15 mouse cellular contexts compared by ENCODE assay signal in the genomic region with DNA sequence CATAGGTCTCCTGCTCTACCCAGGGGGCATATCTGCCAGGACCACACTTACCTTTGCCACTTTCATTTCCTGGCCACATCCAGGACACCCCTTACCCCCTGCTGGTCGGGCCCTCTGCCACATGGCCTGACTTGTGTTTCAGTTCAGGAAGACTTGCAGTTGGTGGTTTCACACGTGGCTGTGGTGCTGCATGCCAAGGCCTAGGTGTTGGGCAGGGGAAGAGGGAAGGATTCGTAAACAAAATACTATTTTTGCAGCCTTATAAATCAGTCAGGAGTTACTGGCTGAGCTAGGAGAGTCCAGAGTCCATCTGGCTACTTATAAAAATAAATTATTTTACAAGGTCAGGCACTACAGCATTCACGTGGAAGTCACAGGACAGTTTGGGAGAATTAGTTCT.
DNase-seq lines count a peak whose midpoint lies in the region; ATAC-seq and TF ChIP-seq lines count a peak whose summit lies in the region.
"Had no signal": no experiment of that assay in that cellular context is flagged by ENCODE, and none has a peak within 500 bp of the region (broad histone marks: within the 10 kb centered on the region; RNA-seq: fewer than 3 reads in every experiment).

No protein-coding gene starts in this region.

- DNase-seq in cerebellum, adult 11 months: peak; percentile 54
- no peak for DNase-seq in cerebellum, adult 9-10 months
- DNase-seq in stomach, postnatal 0 days (ENCODE audit: low spot score): no peak
- DNase-seq in kidney, postnatal 25 days: peak; percentile 82 to 93
- DNase-seq in urinary bladder, postnatal 10 days (ENCODE audit: low spot score): no peak
- DNase-seq in MN1 (ENCODE audit: low spot score): no peak
- DNase-seq: spleen, adult 18-20 months had no signal

- no peak for ATAC-seq in stomach, embryonic 16.5 days (ENCODE audit: insufficient read depth, low FRiP score)
- ATAC-seq in stomach, postnatal 0 days (ENCODE audit: low FRiP score, low TSS enrichment): no peak
- ATAC-seq in forebrain, embryonic 16.5 days: no peak

- no peak for TF ChIP-seq EP300 in stomach, postnatal 0 days (optimal IDR thresholded peaks at IDR 0.05)

- WGBS in stomach, embryonic 16.5 days: 60% methylated on average over 4 of the region's 4 CpGs
- WGBS in stomach, postnatal 0 days: 56% methylated on average over 4 of the region's 4 CpGs
- 81% methylated on average over 4 of the region's 4 CpGs for WGBS in forebrain, embryonic 16.5 days

- H3K36me3 ChIP-seq in stomach, embryonic 16.5 days (ENCODE audit: control insufficient read depth, insufficient read depth, low read length): no peaks in the 10 kb centered on the region
- H3K36me3 ChIP-seq in stomach, postnatal 0 days (ENCODE audit: control insufficient read depth, insufficient read depth, low read length): no peaks in the 10 kb centered on the region
- no peaks in the 10 kb centered on the region for H3K36me3 ChIP-seq in forebrain, embryonic 16.5 days (ENCODE audit: control insufficient read depth, insufficient read depth)

- no peaks in the 10 kb centered on the region for H3K9me3 ChIP-seq in stomach, embryonic 16.5 days (replicated peaks; ENCODE audit: control insufficient read depth, low read length)
- no peaks in the 10 kb centered on the region for H3K9me3 ChIP-seq in stomach, postnatal 0 days (ENCODE audit: control insufficient read depth, low read length)
- no peaks in the 10 kb centered on the region for H3K9me3 ChIP-seq in forebrain, embryonic 16.5 days (ENCODE audit: control insufficient read depth, low read length)
- H3K9me3 ChIP-seq: embryonic facial prominence, embryonic 15.5 days; heart, embryonic 10.5 days; hindbrain, embryonic 10.5 days; limb, embryonic 15.5 days; megakaryocyte, embryonic 14.5 days had no signal

- TF ChIP-seq CTCF in stomach, postnatal 0 days (IDR thresholded peaks at IDR 0.05; ENCODE audit: low read depth): no peak

- H3K27ac ChIP-seq in stomach, embryonic 16.5 days (ENCODE audit: low read length): 0 out of 2 replicates have a peak overlapping the region, but pooled peaks have one; percentile 22
- H3K27ac ChIP-seq in stomach, postnatal 0 days (replicated peaks): no peak overlapping the region
- no peak overlapping the region for H3K27ac ChIP-seq in forebrain, embryonic 16.5 days (ENCODE audit: low read length)
- H3K27ac ChIP-seq: embryonic facial prominence, embryonic 15.5 days; heart, embryonic 10.5 days; hindbrain, embryonic 10.5 days; limb, embryonic 15.5 days had no signal

- H3K4me1 ChIP-seq in stomach, embryonic 16.5 days (ENCODE audit: control insufficient read depth, insufficient read depth, low read length): peaks cover 16% of the 10 kb centered on the region; the same call in 1 of the 2 replicates
- H3K4me1 ChIP-seq in stomach, postnatal 0 days (replicated peaks; ENCODE audit: control insufficient read depth, insufficient read depth): peaks cover 3% of the 10 kb centered on the region
- H3K4me1 ChIP-seq in forebrain, embryonic 16.5 days (replicated peaks; ENCODE audit: control insufficient read depth, insufficient read depth, low read length): peaks cover 19% of the 10 kb centered on the region

- no peak overlapping the region for H3K4me2 ChIP-seq in stomach, embryonic 16.5 days (ENCODE audit: low read depth, low read length)
- H3K4me2 ChIP-seq in stomach, postnatal 0 days (replicated peaks; ENCODE audit: low read depth): no peak overlapping the region
- H3K4me2 ChIP-seq in forebrain, embryonic 16.5 days (ENCODE audit: low read length): no peak overlapping the region
- H3K4me2 ChIP-seq: embryonic facial prominence, embryonic 15.5 days; limb, embryonic 15.5 days had no signal

- no peak overlapping the region for H3K9ac ChIP-seq in stomach, embryonic 16.5 days (ENCODE audit: low read length)
- H3K9ac ChIP-seq in stomach, postnatal 0 days (ENCODE audit: low read length): no peak overlapping the region
- no peak overlapping the region for H3K9ac ChIP-seq in forebrain, embryonic 16.5 days (replicated peaks; ENCODE audit: low read depth, low read length)
- H3K9ac ChIP-seq: embryonic facial prominence, embryonic 15.5 days; limb, embryonic 15.5 days had no signal

- H3K4me3 ChIP-seq in stomach, embryonic 16.5 days (replicated peaks; ENCODE audit: low read length): no peak overlapping the region
- H3K4me3 ChIP-seq in stomach, postnatal 0 days (ENCODE audit: low read depth, low read length): no peak overlapping the region
- no peak overlapping the region for H3K4me3 ChIP-seq in forebrain, embryonic 16.5 days (replicated peaks; ENCODE audit: low read length)
- H3K4me3 ChIP-seq: embryonic facial prominence, embryonic 15.5 days; heart, embryonic 10.5 days; hindbrain, embryonic 10.5 days; limb, embryonic 15.5 days; megakaryocyte, embryonic 14.5 days; myocyte had no signal

- H3K27me3 ChIP-seq in stomach, embryonic 16.5 days (ENCODE audit: control insufficient read depth, insufficient read depth, low read length): no peaks in the 10 kb centered on the region
- H3K27me3 ChIP-seq in stomach, postnatal 0 days (ENCODE audit: control insufficient read depth, insufficient read depth, low read length): no peaks in the 10 kb centered on the region
- H3K27me3 ChIP-seq in forebrain, embryonic 16.5 days (replicated peaks; ENCODE audit: control insufficient read depth, insufficient read depth, low read length): no peaks in the 10 kb centered on the region
- H3K27me3 ChIP-seq: embryonic facial prominence, embryonic 15.5 days; limb, embryonic 15.5 days; megakaryocyte, embryonic 14.5 days had no signal

Comparison
In these comparisons a context has a peak if more than half of its experiments do, and no peak if none do; other contexts are left out.
1. DNase-seq: peak in cerebellum, adult 11 months (single experiment) and kidney, postnatal 25 days (2 of 2); none in cerebellum, adult 9-10 months (single experiment), stomach, postnatal 0 days (single experiment), urinary bladder, postnatal 10 days (single experiment) and MN1 (single experiment).